Mouse (Mus musculus) MEL (cell line): ENCODE measurements around the gene Gm11236. TPM values are rescaled to one million over a fixed set of nuclear protein-coding genes. Genes with fewer than 3 reads are reported as not detected.
"Not testable (repeated sequence)": the region's sequence is repeated elsewhere in the genome, so short reads cannot be mapped to it uniquely, and the experiment has no call there.

Source experiments
- DNase-seq: peaks from one replicate; pipeline ENCODE4 v3.0.0; 2011; ENCODE audit warnings: low read depth, low spot score
- H3K27ac ChIP-seq: 2 replicates; pipeline ENCODE4 v1.5.1; 2012; ENCODE audit warnings: low read depth, mild to moderate bottlenecking, control low read depth, low read length, moderate library complexity; ENCODE audit not compliant: control insufficient read depth
- H3K27me3 ChIP-seq, 2 experiments: fragments of 150-350 bp in 1 of 2; sonication (generic) in 1 of 2; 2 replicates each; pipeline ENCODE4 v1.6.1; 2012; ENCODE audit warnings: low read length in 2 of 2, mild to moderate bottlenecking in 2 of 2, improper control_type of control experiment in 1 of 2, moderate library complexity in 1 of 2; ENCODE audit not compliant: insufficient read depth in 2 of 2, control insufficient read depth in 1 of 2
- H3K36me3 ChIP-seq, 2 experiments: 2 replicates each; pipeline ENCODE4 v1.6.1; 2012 to 2014; ENCODE audit warnings: low read length in 2 of 2, improper control_type of control experiment in 1 of 2, inconsistent platforms in 1 of 2, mild to moderate bottlenecking in 1 of 2; ENCODE audit not compliant: insufficient read depth in 2 of 2, control insufficient read depth in 1 of 2
- H3K4me1 ChIP-seq, 2 experiments: fragments of 150-350 bp in 1 of 2; sonication (generic) in 1 of 2; 2 replicates each; pipeline ENCODE4 v1.6.1; 2012; ENCODE audit warnings: low read length in 2 of 2, improper control_type of control experiment in 1 of 2, mild to moderate bottlenecking in 1 of 2; ENCODE audit not compliant: insufficient read depth in 2 of 2, control insufficient read depth in 1 of 2
- H3K4me3 ChIP-seq, 2 experiments: fragments of 150-350 bp in 1 of 2; sonication (generic) in 1 of 2; 2 replicates each; pipeline ENCODE4 v1.5.1; 2012; ENCODE audit warnings: low read depth in 2 of 2, low read length in 2 of 2, mild to moderate bottlenecking in 2 of 2, moderate library complexity in 2 of 2, control low read depth in 1 of 2, improper control_type of control experiment in 1 of 2; ENCODE audit not compliant: control insufficient read depth in 1 of 2, insufficient read depth in 1 of 2
- H3K79me2 ChIP-seq: 2 replicates; pipeline ENCODE4 v1.6.1; 2012; ENCODE audit warnings: mild to moderate bottlenecking, low read length, moderate library complexity; ENCODE audit not compliant: control insufficient read depth, poor library complexity, insufficient read depth
- H3K9ac ChIP-seq: 2 replicates; pipeline ENCODE4 v1.6.1; 2012; ENCODE audit warnings: low read depth, mild to moderate bottlenecking, control low read depth, low read length, moderate library complexity; ENCODE audit not compliant: control insufficient read depth, poor library complexity, severe bottlenecking
- H3K9me3 ChIP-seq: fragments of 150-350 bp; sonication (generic); replicated peaks from 2 replicates; pipeline ENCODE4 v1.6.1; 2012; ENCODE audit warnings: mild to moderate bottlenecking, low read length, improper control_type of control experiment, moderate library complexity; ENCODE audit not compliant: insufficient read depth
- BHLHE40 ChIP-seq: IDR thresholded peaks from 2 replicates; pipeline ENCODE4 v1.6.1; 2012; ENCODE audit warnings: low read depth, mild to moderate bottlenecking, inconsistent platforms, low read length, improper control_type of control experiment, borderline replicate concordance
- CTCF ChIP-seq, 3 experiments: IDR thresholded peaks in 2 of 3; conservative IDR thresholded peaks in 1 of 3; 2 replicates each; pipeline ENCODE4 v1.5.1; 2011 to 2012; ENCODE audit warnings: low read length in 3 of 3, low read depth in 2 of 3, mild to moderate bottlenecking in 2 of 3, improper control_type of control experiment in 1 of 3, inconsistent platforms in 1 of 3, mixed read lengths in 1 of 3, moderate library complexity in 1 of 3; ENCODE audit not compliant: control insufficient read depth in 1 of 3, insufficient read depth in 1 of 3, poor library complexity in 1 of 3, severe bottlenecking in 1 of 3
- KAT2A ChIP-seq: conservative IDR thresholded peaks from 2 replicates; pipeline ENCODE4 v1.6.1; 2012; ENCODE audit warnings: low read depth, low read length, improper control_type of control experiment, inconsistent platforms
- MYC ChIP-seq: IDR thresholded peaks from 2 replicates; pipeline ENCODE4 v1.6.1; 2011; ENCODE audit warnings: low read depth, mild to moderate bottlenecking, low read length, improper control_type of control experiment, moderate library complexity
- NRF1 ChIP-seq: IDR thresholded peaks from 2 replicates; pipeline ENCODE4 v1.6.1; 2014; ENCODE audit warnings: low read depth, mild to moderate bottlenecking, inconsistent platforms, low read length, improper control_type of control experiment, moderate library complexity; ENCODE audit not compliant: poor library complexity, insufficient read depth, severe bottlenecking
- RAD21 ChIP-seq: IDR thresholded peaks from 2 replicates; pipeline ENCODE4 v1.6.1; 2011; ENCODE audit warnings: mild to moderate bottlenecking, low read depth, low read length, improper control_type of control experiment
- RCOR1 ChIP-seq: IDR thresholded peaks from 2 replicates; pipeline ENCODE4 v1.6.1; 2012; ENCODE audit warnings: low read depth, mild to moderate bottlenecking, inconsistent platforms, low read length, improper control_type of control experiment
- SMC3 ChIP-seq: IDR thresholded peaks from 2 replicates; pipeline ENCODE4 v1.6.1; 2011; ENCODE audit warnings: low read depth, low read length, improper control_type of control experiment
- TBP ChIP-seq: IDR thresholded peaks from 2 replicates; pipeline ENCODE4 v1.8.0; 2011; ENCODE audit warnings: low read depth, low read length, improper control_type of control experiment
- ZC3H11A ChIP-seq: IDR thresholded peaks from 2 replicates; pipeline ENCODE4 v1.6.1; 2012; ENCODE audit warnings: low read depth, mild to moderate bottlenecking, inconsistent platforms, low read length, improper control_type of control experiment
- polyA plus RNA-seq, 2 experiments: library from polyadenylated mRNA; stranded (reverse) in 1 of 2; unstranded in 1 of 2; fragments of >175 nt in 1 of 2; fragments of >200 nt in 1 of 2; gene quantifications; 2 replicates each; pipeline versions ENCODE4 v1.2.1 to v1.2.4; 2012; ENCODE audit warnings: low replicate concordance in 2 of 2, low read depth in 1 of 2; ENCODE audit not compliant: insufficient read length in 2 of 2, insufficient read depth in 1 of 2, missing spikeins in 1 of 2
- total RNA-seq: library from RNA; depleted of rRNA; stranded (reverse); fragments of 300-350 nt; gene quantifications from 2 replicates; pipeline ENCODE4 v1.2.3, GENCODE M21; 2012; rRNA removed

Gene Gm11236
- total RNA-seq: not detected in 2 replicates
- not detected for polyA plus RNA-seq

GRCm38 (mm10) chr4:73637821-73638220 lies at the start of gene Gm11236:
Gm11236 (plus strand) TSS chr4:73638121.
- H3K9me3 ChIP-seq, H3K4me1 ChIP-seq, H3K36me3 ChIP-seq, H3K27ac ChIP-seq, H3K27me3 ChIP-seq, H3K79me2 ChIP-seq, DNase-seq, H3K9ac ChIP-seq, H3K4me3 ChIP-seq: not testable (repeated sequence)

GRCm38 (mm10) chr4:73599248-73599647 lies 38.7 kb upstream of the Gm11236 start:
- Histone ChIP-seq H3K4me1 (no peaks in the 10 kb centered on the region), H3K27me3 (no peaks in the 10 kb centered on the region), H3K36me3 (no peaks in the 10 kb centered on the region), H3K27ac (no peak overlapping the region), H3K4me3 (no peak overlapping the region)
- DNase-seq: peak; percentile 19
- TF ChIP-seq MYC (no peak), CTCF (IDR thresholded peaks at IDR 0.05 in 2 of 3, conservative IDR thresholded peaks at IDR 0.05 in 1 of 3; ENCODE audit: control insufficient read depth in 1 of 3, insufficient read depth in 1 of 3, low read depth in 2 of 3, low read length in 3 of 3, poor library complexity in 1 of 3, severe bottlenecking in 1 of 3) (peak in 2 of 3 experiments; percentile 26 to 43; a peak in 3 of 6 replicates), ZC3H11A (peak; percentile 7; the same call in 1 of the 2 replicates), RCOR1 (no peak), NRF1 (no peak), RAD21 (peak; percentile 51), KAT2A (no peak), TBP (no peak), BHLHE40 (no peak), SMC3 (peak; percentile 41)
- TF ChIP-seq, all 39 proteins: peak for 4
- Histone ChIP-seq H3K79me2 (no peaks in the 10 kb centered on the region), H3K9me3 (no peaks in the 10 kb centered on the region), H3K9ac (no peak overlapping the region)

- H3K27ac ChIP-seq, H3K36me3 ChIP-seq, H3K9me3 ChIP-seq, H3K4me1 ChIP-seq, DNase-seq, H3K79me2 ChIP-seq, H3K9ac ChIP-seq, H3K27me3 ChIP-seq, H3K4me3 ChIP-seq: not testable (repeated sequence)
These were observed 30.3 kb upstream of the Gm11236 start, which contains the start of gene Gm11238 for GRCm38 (mm10) chr4:73607581-73607980. Gm11238 (plus strand) TSS chr4:73607881.

GRCm38 (mm10) chr4:73622684-73623083 lies 15.2 kb upstream of the Gm11236 start, which contains the start of gene Gm11237:
Gm11237 (plus strand) TSS chr4:73622984.
- not testable (repeated sequence) for H3K27ac ChIP-seq, H3K4me3 ChIP-seq, DNase-seq, H3K9ac ChIP-seq, H3K79me2 ChIP-seq, H3K9me3 ChIP-seq, H3K36me3 ChIP-seq, H3K27me3 ChIP-seq, H3K4me1 ChIP-seq

GRCm38 (mm10) chr4:73661864-73662263 lies 23.9 kb downstream of the Gm11236 start:
- not testable (repeated sequence) for H3K9me3 ChIP-seq, H3K9ac ChIP-seq, H3K79me2 ChIP-seq, H3K27ac ChIP-seq, DNase-seq, H3K4me3 ChIP-seq, H3K27me3 ChIP-seq, H3K4me1 ChIP-seq, H3K36me3 ChIP-seq

- not testable (repeated sequence) for DNase-seq, H3K36me3 ChIP-seq, H3K27ac ChIP-seq, H3K4me3 ChIP-seq, H3K4me1 ChIP-seq, H3K9ac ChIP-seq, H3K79me2 ChIP-seq, H3K9me3 ChIP-seq, H3K27me3 ChIP-seq
These were observed 30.1 kb downstream of the Gm11236 start, which contains the start of gene Gm11239 for GRCm38 (mm10) chr4:73668054-73668453. Gm11239 (plus strand) TSS chr4:73668354.
